Mouse (Mus musculus) bone marrow, adult 2 months (tissue): ENCODE data around the gene Slamf7.

ENCODE experiments used
- CTCF ChIP-seq: fragments of 200-500 bp; IDR thresholded peaks from 2 replicates; pipeline ENCODE4 v1.5.1; 2011; ENCODE audit warnings: low read length, control low read depth; ENCODE audit not compliant: control insufficient read depth, insufficient read depth
- POLR2A ChIP-seq: fragments of 200-500 bp; IDR thresholded peaks from 2 replicates; pipeline ENCODE4 v1.6.1; 2011; ENCODE audit warnings: low read depth, mild to moderate bottlenecking, control low read depth, low read length, borderline replicate concordance; ENCODE audit not compliant: control insufficient read depth

GRCm38 (mm10) chr1:171647716-171648115 lies 5.1 kb downstream of the Slamf7 start:
- no peak for TF ChIP-seq POLR2A
- TF ChIP-seq CTCF = no peak
